Mouse (Mus musculus): ENCODE measurements around the gene Trim2.

The Trim2 gene

DNA sequence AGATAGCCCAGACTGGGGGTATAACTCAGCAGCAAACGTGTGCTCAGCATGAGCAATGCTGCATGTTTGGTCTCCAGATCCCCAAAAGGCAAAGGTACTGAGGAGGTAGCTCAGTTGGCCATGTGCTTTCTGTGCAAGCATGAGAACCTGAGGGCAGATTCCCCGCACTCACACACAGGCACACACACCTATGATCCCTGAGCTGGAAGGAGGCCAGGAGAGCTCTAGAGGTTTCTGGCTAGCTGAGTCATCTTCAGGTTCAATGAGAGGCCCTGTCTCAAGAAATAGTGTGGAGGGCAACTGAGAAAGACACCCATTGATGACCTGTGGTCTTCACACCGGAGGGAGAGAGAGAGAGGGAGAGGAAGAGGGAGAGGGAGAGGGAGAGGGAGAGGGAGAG, 19.4 kb downstream of the Trim2 start:
- DNase-seq (ENCODE audit: low read depth, low spot score) = no peak

DNA sequence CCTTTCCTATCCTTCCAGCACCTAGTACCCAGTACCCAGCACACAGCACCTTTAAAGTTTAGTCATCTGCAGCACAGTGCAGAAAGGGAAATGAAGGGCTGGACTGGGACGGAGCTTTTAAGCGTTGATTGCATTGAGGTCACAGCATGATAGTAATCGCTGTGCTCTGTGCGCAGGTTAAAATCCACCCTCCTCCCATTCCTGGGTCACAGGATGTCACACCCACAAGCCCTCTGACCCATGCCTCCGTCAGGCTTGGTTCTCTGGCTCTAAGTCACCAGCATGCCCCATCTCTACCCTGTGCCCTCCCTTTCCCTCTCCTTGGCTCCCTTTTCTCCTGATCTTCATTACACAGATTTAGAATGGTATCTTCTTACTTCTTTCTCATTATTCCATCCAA, 20.4 kb downstream of the Trim2 start:
- DNase-seq (ENCODE audit: low read depth, low spot score) = no peak

DNA sequence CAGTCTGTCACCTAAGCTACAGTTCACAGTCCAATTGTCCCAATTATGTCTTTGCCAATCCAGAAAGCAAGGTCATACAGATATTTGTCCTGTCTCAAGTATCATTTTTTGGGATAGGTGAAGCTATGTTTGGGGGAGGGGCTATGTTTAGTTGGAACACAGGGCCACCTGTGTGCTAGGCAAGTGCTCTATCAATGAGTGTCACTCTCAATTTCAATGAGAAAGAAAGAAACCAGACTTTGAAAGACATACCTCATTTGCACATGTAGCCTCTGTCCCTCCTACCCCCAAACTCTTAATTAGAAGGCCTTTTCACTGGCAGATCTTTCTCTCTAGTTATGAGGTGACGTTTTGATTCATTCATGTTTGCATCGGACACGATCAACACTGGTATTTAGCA, 21.9 kb downstream of the Trim2 start:
- DNase-seq (ENCODE audit: low read depth, low spot score) = no peak

DNA sequence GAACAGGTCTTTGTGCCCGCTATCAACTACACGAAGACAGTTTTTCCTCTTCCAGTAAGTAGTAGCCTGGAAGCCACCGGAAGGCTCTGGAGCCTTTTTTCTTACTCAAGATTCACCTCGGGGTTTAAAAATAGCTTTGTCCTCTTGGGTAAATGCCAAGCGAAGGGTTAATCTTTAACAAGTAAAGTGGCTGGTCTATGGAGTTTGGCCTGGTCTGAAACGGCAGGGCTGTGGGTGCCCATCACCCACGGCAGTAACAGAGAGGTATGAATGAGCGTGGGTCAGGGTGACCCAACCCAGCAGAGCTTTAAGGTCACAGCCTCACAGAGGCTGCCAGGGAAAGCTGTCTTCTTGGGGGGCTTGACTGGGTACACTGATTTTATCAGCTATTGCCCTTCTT, 23.2 kb downstream of the Trim2 start:
- DNase-seq (ENCODE audit: low read depth, low spot score) = no peak

DNA sequence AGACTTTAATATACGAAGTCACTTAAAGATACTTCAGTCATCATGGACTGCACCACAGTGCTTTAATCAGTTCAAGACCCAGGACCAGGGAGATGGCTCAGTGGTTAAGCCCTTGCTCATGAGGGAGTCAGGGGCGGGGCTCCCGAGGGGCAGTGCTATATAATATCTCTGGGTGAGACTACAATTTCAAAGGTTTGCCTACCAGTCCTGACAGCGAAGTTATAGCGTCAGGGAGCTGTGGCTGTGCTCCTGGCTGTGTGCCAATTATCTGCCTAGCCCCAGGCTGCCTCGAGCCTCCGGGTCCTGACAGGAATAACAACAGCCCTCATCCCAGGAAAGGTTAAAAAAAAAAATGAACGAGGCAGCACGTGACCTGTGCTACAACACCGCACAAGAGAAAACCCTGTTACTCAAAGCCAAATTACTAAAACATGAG, 24.7 kb downstream of the Trim2 start:
- no peak for DNase-seq (ENCODE audit: low read depth, low spot score)

DNA sequence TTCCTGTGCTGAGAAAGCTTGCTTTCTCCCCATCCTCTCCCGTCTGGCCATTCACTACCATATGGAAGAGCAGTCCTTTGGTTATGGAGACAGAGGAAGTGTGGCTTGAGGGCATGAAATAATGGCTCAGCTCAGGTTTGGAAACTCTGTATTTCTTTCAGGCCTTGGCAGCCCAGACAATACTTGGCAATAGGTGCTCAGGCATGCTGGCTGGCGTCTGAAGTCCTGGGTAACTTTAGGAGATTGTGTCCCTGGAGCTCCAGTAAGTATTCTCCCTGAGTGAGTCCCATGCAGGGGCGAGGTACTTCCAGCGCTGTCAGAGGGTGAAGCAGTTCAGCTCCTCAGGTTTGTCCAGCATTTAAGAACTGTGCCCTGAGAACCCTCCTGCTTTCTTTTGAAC, 27.9 kb downstream of the Trim2 start:
- no peak for DNase-seq (ENCODE audit: low read depth, low spot score)

DNA sequence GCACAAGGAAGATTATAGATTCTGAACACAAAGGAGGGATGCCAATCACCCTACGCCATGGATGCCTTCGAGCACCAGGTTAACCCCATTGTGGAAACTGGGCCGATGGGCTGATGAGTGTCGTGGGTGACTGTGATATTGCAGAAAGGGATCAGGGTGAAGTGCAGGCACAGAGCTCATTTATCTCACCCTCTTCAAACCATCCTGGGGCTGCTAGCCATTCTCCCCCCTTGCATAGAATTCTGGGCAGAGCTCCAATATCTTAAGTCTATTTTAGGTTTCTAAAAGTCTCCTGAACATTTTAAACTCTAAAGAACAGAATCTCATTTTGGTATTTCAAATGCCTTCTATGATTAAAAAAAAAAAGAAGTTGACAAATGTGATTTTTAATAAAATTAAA, 31.6 kb downstream of the Trim2 start:
- DNase-seq (ENCODE audit: low read depth, low spot score) = no peak

DNA sequence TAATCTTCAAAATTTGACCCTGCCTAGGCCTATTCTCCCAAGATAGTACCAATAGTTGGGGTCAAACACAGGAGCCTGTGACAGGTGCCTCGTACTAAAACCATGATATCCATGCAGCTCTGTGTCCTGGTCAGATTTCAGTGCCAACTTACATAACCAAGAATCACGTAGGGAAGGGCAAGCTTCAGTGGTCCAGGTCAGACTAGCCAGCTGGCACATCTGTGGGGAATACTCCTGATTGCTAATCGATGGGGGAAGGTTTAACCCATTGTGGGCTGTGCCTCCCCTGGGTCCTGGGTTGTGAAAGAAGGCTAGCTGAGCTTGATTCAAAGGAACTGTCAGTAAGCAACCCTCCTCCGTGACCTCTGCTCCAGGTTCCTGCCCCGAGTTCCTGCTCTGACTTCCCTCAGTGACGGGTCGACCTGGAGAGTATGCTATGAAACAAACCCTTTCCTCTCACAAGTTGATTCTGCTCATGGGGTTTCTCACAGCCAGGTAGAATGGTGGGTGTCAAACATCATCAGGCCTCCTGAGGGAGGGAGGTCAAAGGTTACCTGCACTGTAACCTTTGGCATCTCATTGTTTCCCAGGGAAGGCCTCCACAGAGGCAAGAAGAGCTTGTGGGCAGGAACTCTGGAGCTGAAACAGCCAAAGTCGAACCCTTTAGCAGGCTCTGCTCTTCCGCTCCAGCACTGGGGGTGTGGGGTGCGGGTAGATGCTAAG, 34.2 kb downstream of the Trim2 start:
- no peak for DNase-seq (ENCODE audit: low read depth, low spot score)

DNA sequence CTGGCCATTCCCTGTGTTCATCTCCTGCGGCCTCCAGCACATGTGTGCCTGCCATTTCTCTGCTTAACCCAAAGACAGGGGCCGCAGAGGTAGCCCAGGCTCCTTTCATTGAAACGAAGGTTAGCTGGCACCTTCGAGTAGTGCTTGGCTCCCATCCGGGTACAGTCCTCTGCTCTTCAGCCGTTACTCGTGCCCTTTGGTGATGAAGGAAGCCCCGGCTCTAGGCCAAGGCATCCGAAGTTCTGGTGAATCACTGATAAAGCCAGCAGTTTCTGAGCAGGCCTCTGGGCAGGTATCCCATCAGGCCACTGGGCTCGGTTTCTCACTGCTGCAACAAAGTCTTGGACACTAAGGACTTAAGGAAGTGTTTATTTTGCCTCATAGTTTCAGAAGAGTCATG, 34.9 kb downstream of the Trim2 start:
- no peak for DNase-seq (ENCODE audit: low read depth, low spot score)

DNA sequence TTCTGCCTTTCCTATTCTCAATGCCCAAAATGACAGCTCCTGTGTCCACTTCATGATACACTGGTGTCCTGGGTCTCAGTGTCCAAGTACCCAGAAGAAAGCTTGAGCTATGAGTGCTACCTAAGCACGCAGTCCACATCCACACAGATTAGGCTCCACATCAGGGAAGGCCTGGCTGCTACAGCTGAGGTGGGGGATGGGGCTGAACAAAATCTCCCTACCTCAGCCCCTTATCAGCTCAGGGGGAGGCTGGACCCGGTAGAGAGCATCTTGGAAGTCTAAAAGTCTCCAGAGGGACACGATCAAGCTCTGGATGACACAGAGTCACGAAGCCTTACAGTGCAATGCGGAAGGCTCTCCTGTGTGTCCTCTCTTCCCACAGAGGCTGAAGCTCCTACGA, 35.6 kb downstream of the Trim2 start:
- no peak for DNase-seq (ENCODE audit: low read depth, low spot score)

DNA sequence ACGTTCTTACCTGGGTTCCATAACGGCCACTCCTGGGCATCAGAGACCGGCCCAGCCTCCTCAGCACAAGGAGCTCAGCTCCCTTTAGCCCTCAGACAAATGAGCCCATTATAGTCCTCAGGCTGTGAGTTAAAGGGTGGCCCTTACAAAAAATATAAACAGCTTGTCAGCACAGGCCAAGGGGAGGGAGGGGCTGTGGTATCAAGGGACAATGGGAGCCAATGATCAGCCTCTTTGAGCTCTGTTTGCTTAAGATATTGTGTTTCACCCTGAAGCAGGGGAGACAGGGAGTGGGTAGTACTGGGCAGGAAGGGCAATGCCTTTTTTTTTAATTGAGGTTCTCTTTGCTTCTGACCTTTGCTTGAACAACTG, 36.1 kb downstream of the Trim2 start:
- no peak for DNase-seq (ENCODE audit: low read depth, low spot score)

DNA sequence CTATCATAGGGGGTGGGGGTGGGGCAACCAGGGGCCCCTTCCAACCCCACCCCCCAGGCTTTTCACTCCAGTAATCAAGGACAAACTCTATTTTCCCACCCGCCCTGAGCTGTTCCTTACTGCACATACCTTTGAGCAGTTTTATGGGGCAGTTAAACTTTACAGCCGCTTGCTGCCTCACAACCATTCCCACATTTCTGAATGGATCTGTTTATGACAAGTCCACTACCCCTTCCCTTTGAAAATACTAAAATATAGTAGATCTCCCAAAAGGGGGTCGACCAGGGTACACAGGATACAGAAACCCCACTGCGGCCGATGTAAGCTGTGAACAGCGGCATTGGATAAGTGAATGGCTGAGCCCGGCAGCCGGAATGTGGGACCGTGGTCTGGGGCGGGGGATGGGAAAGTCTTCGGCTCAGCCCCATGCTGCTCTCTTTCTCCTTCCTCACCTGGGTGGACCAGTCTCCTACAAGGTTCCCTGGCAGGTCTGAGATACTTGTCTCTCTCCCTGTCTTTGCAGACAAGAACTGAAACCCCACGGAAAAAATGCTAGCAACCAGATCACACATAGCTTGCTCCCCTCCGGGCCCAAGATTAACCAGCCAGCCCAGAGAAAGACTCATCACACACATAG, 36.6 kb downstream of the Trim2 start:
- DNase-seq (ENCODE audit: low read depth, low spot score) = no peak

DNA sequence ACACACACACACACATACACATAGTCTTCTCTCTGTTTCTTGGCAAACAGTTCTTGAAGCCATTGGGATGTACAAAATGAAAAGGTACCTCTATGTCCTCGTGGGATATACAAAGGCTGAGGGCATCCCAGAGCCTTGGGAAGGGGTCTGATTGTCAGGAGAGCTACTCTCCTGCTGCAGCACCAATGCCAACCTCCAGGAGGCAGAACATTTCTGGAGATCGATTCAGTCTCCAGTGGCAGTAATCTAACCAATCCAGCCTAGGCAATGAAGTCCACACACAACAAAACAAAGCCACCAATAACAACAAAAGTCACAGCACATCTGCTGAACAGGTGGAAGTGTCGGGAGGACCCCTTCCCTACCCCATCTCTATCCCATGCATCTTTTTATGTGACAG, 38.2 kb downstream of the Trim2 start:
- no peak for DNase-seq (ENCODE audit: low read depth, low spot score)

DNA sequence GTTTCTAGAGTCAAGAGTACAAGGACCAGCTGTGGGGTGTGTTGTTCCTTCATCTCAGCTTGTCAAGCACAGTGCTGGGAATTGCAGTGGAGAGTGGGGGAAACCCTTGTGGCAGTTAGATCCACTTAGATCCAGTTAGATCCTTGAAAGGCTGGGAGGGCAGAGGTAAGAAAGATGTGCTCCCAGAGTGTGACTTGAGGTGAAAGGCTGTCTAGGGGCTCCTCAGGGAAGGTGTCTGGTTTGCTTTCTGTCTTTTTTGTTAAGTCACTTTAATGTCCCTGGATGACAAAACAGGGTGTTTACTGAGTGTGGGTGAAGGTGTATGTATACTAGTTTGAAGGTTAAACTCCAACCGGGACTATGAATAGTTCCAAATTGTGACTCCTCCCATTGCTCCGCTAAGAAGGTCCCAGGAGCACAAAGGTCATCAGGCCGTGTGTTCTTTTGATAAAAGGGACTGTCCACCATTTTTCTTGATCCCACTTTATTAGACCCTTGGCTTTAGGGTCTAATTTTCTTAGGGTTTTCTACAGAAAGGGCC, 40.2 kb downstream of the Trim2 start:
- DNase-seq (ENCODE audit: low read depth, low spot score) = no peak

DNA sequence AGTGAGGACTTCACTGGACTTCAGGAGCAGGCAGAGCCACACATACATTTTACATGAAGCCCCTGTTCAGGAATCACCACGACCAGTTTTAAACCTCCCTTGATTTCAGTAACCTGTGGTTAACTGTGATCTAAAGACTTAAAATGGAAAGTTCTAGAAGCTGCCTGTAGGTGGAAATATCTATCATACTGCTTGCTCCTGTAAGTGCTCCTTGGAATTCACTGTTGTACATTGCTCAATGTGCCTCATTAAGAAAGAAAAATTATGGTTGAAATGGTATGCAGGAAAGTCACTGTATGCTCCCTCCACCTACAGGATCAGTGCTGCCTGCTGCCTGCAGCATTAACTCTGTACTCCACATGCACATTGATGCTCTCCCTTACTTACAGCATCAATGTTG, 41.6 kb downstream of the Trim2 start:
- no peak for DNase-seq (ENCODE audit: low read depth, low spot score)

DNA sequence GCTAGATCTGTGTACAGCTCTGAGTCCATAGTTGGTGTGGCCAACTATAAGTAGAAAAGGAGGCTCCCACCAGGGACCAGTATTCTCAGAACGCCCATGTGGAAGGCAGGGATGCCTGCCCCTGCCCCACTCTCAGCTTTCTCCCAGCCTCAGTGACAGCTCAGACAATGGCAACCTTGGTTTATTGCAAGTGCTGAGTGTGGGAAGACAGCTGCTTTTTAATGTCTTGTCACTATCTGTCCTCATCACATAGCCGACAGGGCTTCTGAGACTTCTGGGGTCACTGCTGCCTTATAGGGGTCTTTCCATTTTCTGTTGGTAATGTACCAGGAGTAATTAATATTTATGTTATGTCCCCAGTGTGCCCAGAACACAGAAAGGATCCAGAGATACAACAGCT, 42.3 kb downstream of the Trim2 start:
- no peak for DNase-seq (ENCODE audit: low read depth, low spot score)

DNA sequence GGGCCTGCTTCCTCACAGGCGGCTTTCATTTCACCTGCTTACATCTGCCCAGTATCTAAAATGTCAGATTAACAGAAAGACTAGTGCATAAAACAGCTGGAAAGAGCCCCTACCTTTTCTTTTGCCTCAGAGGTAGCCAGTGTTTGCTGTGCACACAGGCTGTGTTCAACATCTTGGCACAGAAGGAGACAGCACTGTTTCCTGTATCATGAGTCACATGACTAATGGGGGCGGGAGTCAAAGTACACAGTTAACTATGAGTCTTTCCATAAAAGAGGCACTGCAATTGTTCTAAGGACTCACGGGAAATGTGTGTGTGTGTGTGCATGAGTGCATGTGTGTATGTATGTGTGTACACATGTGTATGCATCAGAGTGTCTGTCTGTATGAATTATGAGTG, 43.9 kb downstream of the Trim2 start:
- DNase-seq (ENCODE audit: low read depth, low spot score) = no peak

DNA sequence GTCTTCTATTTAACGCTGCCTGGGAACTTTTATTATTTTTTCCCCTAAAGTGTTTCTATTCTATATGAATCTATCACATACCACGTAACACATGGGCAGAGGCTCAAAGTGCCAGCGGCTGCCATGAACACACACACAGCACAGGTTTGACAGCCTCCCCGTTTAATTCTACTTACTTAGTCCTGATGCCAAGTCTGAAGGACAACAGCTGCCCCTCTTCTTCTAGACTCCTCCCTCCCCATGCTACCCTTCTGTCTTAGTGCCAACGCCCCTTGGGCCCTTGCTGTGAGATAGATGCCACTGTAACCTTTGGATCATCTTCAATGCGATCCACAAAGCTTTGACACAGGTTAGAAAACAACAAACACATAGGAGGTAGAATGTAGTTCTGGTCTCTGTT, 44.8 kb downstream of the Trim2 start:
- no peak for DNase-seq (ENCODE audit: low read depth, low spot score)

DNA sequence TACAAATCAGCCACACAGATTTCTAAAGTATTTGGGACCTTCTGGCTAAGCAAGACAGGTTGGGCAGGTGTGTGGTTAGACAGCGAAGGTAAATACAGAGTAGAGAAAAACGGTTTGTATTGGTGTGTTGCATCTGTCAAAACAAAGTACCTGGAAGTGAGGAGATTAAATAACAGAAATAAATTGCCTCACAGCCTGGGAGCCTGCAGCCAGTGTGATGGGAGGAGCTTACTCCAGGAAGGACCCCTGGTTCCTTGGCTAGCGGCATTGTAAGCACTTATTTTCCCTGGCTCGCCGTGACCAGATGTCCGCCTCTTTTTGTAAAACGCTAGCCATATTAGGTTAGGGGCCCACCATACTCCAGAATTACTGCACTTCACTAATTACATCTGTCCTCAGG, 45.8 kb downstream of the Trim2 start:
- DNase-seq (ENCODE audit: low read depth, low spot score) = no peak

DNA sequence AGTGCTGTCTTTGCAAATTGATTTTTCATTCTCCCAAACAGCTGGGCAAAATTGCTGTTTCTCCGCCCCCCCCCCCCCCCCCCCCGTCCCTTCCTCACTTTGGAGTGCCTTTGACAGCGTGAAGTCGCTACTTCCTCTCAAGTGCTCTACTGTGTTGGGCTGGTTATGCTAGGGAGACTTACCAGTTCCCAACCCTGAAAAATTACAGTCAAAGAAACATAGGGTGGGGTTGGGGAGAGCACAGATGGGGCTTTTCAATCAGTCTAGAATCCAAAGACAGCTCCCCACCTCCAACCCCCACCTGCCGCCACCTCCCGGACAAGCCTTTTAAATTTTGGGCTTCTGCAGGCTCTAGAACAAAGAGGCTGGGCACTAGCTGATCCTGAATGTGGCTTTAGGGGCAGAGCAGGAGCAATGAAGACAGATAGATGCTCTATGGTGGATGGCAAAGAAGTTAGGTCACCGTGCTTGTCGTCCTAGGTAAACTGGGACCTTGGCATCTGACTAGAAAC, 46.6 kb downstream of the Trim2 start:
- DNase-seq (ENCODE audit: low read depth, low spot score) = no peak

DNA sequence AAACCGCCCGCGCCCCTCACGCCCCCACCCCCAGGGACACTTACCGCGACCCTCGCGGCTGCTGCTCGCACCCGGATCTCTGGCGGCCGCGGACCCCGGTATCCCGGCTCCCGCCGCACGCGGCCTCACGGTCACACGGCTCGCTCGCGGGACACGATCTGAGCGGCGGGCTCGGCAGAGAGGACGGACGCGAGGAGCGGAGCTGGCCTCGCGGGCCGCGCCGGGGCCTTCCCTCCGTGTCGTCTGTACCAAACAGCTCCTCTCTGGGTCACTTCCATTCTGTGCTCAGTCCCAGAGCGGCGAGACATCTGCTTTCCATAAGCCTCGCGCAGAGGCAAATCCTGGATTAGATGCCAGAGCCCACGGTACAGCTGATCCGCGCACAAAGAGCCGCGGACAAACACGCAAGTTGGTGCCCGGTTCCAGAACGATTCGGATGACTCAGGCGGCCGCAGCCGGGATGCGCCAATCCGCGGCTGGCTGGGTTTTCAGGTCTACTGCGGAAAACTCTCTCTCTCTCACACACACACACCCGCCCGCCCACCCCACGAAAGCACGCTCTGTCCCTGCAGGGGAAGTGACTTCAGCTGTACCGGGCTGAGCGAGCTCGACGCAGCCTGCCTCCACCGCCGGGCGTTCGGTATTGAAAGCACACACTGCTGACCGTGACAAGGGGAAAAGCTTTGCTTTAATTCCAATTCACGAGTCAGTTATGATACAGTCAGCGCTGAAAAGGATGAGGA, 47.2 kb downstream of the Trim2 start:
- DNase-seq (ENCODE audit: low read depth, low spot score) = no peak

DNA sequence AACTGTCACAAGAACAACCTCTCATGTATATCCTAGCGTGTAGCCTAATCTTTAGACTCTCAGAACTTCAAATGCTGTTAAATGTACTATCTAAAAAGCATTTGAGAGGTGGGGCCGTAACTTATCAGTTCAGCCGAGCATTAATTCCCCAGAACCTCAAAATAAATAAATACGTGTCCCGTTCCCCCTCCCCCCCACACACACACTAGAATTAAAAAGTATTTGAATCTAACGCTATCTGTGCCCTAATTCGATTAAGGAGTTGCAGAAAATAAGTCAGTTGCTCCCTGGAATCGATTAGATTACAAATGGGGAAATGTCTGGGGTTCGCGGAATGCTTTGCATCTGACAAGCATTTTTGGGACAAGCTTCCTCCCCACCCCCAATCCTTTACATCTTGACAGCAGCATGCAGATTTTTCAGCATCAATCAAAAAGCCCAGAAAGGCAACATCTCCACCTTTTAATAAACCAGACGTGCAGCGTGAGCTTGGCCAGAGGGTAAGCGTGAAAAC, 48.1 kb downstream of the Trim2 start:
- no peak for DNase-seq (ENCODE audit: low read depth, low spot score)
